Comparison of ENCODE assay signal across 10 mouse cellular contexts in the genomic region with DNA sequence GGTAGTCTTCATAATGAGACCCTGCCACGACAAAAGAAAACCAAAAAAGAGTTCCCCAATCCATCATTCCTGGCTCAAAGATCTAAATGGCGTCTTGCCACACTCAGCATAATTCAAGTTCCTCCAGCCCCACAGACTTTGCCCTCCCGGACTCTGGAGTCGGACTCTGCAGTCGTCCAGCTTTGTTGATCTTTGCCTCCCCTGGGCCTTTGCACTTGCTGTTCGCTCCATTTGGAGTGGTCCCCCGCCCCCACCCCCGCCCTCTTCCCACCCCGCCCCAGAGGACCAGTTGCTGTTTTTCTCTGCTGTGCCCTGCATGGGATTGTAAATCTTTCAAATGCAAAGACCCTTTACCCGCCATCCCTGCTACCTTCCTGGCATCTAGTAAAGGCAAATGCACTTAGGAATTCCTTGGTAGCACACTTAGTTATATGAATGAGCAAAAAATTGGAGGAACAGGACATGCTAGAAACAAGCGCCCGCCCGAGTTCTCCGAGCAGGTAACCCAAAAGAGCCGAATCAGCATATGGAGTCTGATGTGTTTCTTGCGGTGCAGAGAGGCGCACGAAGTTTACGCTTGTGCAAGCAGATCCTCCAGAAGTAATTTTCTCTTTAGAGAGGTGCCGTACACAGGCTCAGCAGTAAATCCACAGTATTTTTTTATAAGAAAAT. TPM values are rescaled to one million over a fixed set of nuclear protein-coding genes. Genes with fewer than 3 reads are reported as not detected.
DNase-seq lines count a peak whose midpoint lies in the region; ATAC-seq and TF ChIP-seq lines count a peak whose summit lies in the region.
"Had no signal": no experiment of that assay in that cellular context is flagged by ENCODE, and none has a peak within 500 bp of the region (broad histone marks: within the 10 kb centered on the region; RNA-seq: fewer than 3 reads in every experiment).

No protein-coding gene starts in this region.

- ATAC-seq in heart, embryonic 15.5 days (replicated peaks; ENCODE audit: insufficient number of reproducible peaks, insufficient read depth, low FRiP score, low read depth) = no peak
- no peak for ATAC-seq in forebrain, postnatal 0 days
- no peak for ATAC-seq in neural tube, embryonic 13.5 days (ENCODE audit: low read depth)
- no peak for ATAC-seq in CD4-positive, CD25-positive, alpha-beta regulatory T cell, adult 4 months

- intact Hi-C loops in heart, postnatal 14 days (cut with DNase I) = no loop called here
- intact Hi-C loops in gastrocnemius, postnatal 14 days (cut with DNase I; ENCODE audit: low total_unique reads) = loop anchor here (10.0 kb wide), 1 partner anchor 45 kb away; no protein-coding TSS in a partner anchor

- no peak overlapping the region for H3K27ac ChIP-seq in heart, embryonic 15.5 days
- H3K27ac ChIP-seq in forebrain, postnatal 0 days (ENCODE audit: low read depth, low read length) = no peak overlapping the region
- no peak overlapping the region for H3K27ac ChIP-seq in neural tube, embryonic 13.5 days (replicated peaks)

- H3K36me3 ChIP-seq in heart, embryonic 15.5 days = no peaks in the 10 kb centered on the region
- H3K36me3 ChIP-seq in forebrain, postnatal 0 days (ENCODE audit: insufficient read depth) = no peaks in the 10 kb centered on the region
- no peaks in the 10 kb centered on the region for H3K36me3 ChIP-seq in neural tube, embryonic 13.5 days
- H3K36me3 ChIP-seq: G1E had no signal

- no peak for TF ChIP-seq CTCF in forebrain, postnatal 0 days (IDR thresholded peaks at IDR 0.05; ENCODE audit: low read depth)

- WGBS in heart, embryonic 15.5 days = 42% methylated on average over 20 of the region's 20 CpGs
- 48% methylated on average over 20 of the region's 20 CpGs for WGBS in forebrain, postnatal 0 days
- 24% methylated on average over 20 of the region's 20 CpGs for WGBS in neural tube, embryonic 13.5 days

- DNase-seq in heart, postnatal 14 days = no peak
- no peak for DNase-seq in forebrain, postnatal 0 days
- peak; percentile 80 to 81 for DNase-seq in kidney, postnatal 36 days
- no peak for DNase-seq in gastrocnemius, postnatal 14 days
- no peak for DNase-seq in left cerebral cortex, adult 11 months (ENCODE audit: low spot score)
- DNase-seq: thymus, postnatal 36 days had no signal

- H3K4me3 ChIP-seq in heart, embryonic 15.5 days = peak overlapping the region; percentile 20
- no peak overlapping the region for H3K4me3 ChIP-seq in forebrain, postnatal 0 days (ENCODE audit: low read depth, low read length)
- peak overlapping the region; percentile 11; the same call in 1 of the 2 replicates for H3K4me3 ChIP-seq in neural tube, embryonic 13.5 days

- no peaks in the 10 kb centered on the region for H3K9me3 ChIP-seq in heart, embryonic 15.5 days (replicated peaks)
- H3K9me3 ChIP-seq in forebrain, postnatal 0 days (ENCODE audit: low read length) = no peaks in the 10 kb centered on the region
- H3K9me3 ChIP-seq in neural tube, embryonic 13.5 days = no peaks in the 10 kb centered on the region
- H3K9me3 ChIP-seq: G1E had no signal

- H3K27me3 ChIP-seq in heart, embryonic 15.5 days = no peaks in the 10 kb centered on the region
- no peaks in the 10 kb centered on the region for H3K27me3 ChIP-seq in forebrain, postnatal 0 days (ENCODE audit: insufficient read depth, low read length)
- H3K27me3 ChIP-seq in neural tube, embryonic 13.5 days = no peaks in the 10 kb centered on the region

- no peak overlapping the region for H3K9ac ChIP-seq in heart, embryonic 15.5 days
- H3K9ac ChIP-seq in forebrain, postnatal 0 days = no peak overlapping the region
- H3K9ac ChIP-seq in neural tube, embryonic 13.5 days = 0 out of 2 replicates have a peak overlapping the region, but pooled peaks have one; percentile 9

- peaks cover 7% of the 10 kb centered on the region for H3K4me1 ChIP-seq in heart, embryonic 15.5 days (replicated peaks)
- H3K4me1 ChIP-seq in forebrain, postnatal 0 days (ENCODE audit: insufficient read depth) = no peaks in the 10 kb centered on the region
- H3K4me1 ChIP-seq in neural tube, embryonic 13.5 days (replicated peaks) = peaks cover 11% of the 10 kb centered on the region

- H3K4me2 ChIP-seq in heart, embryonic 15.5 days = peak overlapping the region; percentile 54
- H3K4me2 ChIP-seq in forebrain, postnatal 0 days (ENCODE audit: low read depth) = peak overlapping the region; percentile 17; the same call in 1 of the 2 replicates
- H3K4me2 ChIP-seq in neural tube, embryonic 13.5 days = peak overlapping the region; percentile 47

RNA-seq across cellular contexts. Expression of gene Zfp281, which starts 54.9 kb away (rescaled TPM):
- 11.7 and 12.6 TPM in 2 replicates for polyA plus RNA-seq in heart, embryonic 15.5 days (2015; fragmentation: Nextera tagmentation; extraction: Ambion mirVana)
- total RNA-seq in heart, postnatal 14 days (2021) = 10 to 100 TPM; 11.3 to 11.5 TPM
- 37.2 and 43.6 TPM in 2 replicates for total RNA-seq in forebrain, postnatal 0 days (2014; rRNA removed)
- 23.5 and 23.7 TPM in 2 replicates for polyA plus RNA-seq in forebrain, postnatal 0 days (2015; fragmentation: Nextera tagmentation; extraction: Ambion mirVana)
- 26.3 and 27.2 TPM in 2 replicates for polyA plus RNA-seq in neural tube, embryonic 13.5 days (2015; fragmentation: Nextera tagmentation; extraction: Ambion mirVana)
- 1 to 10 TPM; 7.7 to 7.9 TPM for total RNA-seq in gastrocnemius, postnatal 14 days (2021)
- 10 to 100 TPM; 18.5 to 32.8 TPM for polyA plus RNA-seq in CD4-positive, CD25-positive, alpha-beta regulatory T cell, adult 4 months (2017; shearing (Covaris generic))

Comparison
In these comparisons a context has a peak if more than half of its experiments do, and no peak if none do; other contexts are left out.
1. DNase-seq: peak in kidney, postnatal 36 days (2 of 2); none in heart, postnatal 14 days (0 of 2), forebrain, postnatal 0 days (single experiment), gastrocnemius, postnatal 14 days (single experiment) and left cerebral cortex, adult 11 months (single experiment).
2. Peak in every context shown above with its lines, with median percentiles within 50 percentile points of each other: H3K4me2 ChIP-seq.